Mouse (Mus musculus) olfactory bulb, adult 2 months (tissue): Measurements from ENCODE around the gene Clstn1.

Source experiments
- CTCF ChIP-seq: fragments of 200-500 bp; IDR thresholded peaks from 2 replicates; pipeline ENCODE4 v1.5.1; 2012; ENCODE audit warnings: low read depth, mild to moderate bottlenecking, low read length, moderate library complexity; ENCODE audit not compliant: insufficient read depth
- POLR2A ChIP-seq: fragments of 200-500 bp; IDR thresholded peaks from 2 replicates; pipeline ENCODE4 v1.6.1; 2012; ENCODE audit warnings: mild to moderate bottlenecking, low read depth, low read length, moderate library complexity; ENCODE audit not compliant: insufficient read depth

DNA sequence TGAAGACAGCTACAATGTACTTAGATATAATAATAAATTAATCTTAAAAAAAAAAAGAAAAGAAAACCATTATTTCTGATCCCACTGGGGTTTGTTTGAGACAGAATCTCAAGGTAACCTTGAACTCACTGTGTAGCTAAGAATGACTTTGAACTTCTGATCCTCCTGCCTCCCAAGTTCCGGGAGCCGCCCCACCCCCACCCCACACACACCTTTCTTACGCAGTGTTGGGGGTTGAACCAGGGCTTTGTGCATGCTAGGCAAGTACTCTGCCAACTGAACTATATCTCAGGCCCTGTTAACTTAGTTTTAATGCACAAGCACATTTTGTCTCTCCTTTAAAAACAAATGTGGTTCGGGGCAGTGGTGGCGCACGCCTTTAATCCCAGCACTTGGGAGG is 84.9 kb downstream of the Clstn1 start:
- TF ChIP-seq CTCF (no peak), POLR2A (no peak)
